Mouse (Mus musculus): Measurements from ENCODE around the gene Asb16.
"Not testable (repeated sequence)": the region's sequence is repeated elsewhere in the genome, so short reads cannot be mapped to it uniquely, and the experiment has no call there.

Asb16 gene

DNA sequence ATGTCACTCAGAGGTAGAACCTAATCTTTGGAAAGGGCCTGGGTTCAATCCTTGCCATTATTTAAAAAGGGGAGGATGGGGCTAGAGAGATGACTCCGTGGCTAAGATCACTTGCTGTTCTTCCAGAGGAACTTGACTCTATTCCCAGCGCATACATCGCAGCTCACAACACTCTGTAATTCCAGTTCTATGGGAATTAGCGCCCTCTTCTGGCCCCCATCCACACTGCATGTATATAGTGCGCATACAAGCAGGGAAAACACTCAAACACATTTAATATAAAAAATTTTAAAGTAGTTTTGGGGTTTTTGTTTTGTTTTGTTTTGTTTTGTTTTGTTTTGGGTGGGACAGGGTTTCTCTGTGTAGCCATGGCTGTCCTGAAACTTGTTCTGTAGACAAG is 26.7 kb upstream of the Asb16 start:
- peak; percentile 76 for DNase-seq (ENCODE audit: low read depth, low spot score)

- peak; percentile 70 for DNase-seq (ENCODE audit: low read depth, low spot score)
These were observed 23.6 kb upstream of the Asb16 start for GRCm38 (mm10) chr11:102244926-102245449.

- DNase-seq (ENCODE audit: low read depth, low spot score) = no peak
These were observed 22.8 kb upstream of the Asb16 start for GRCm38 (mm10) chr11:102245581-102246272.

DNA sequence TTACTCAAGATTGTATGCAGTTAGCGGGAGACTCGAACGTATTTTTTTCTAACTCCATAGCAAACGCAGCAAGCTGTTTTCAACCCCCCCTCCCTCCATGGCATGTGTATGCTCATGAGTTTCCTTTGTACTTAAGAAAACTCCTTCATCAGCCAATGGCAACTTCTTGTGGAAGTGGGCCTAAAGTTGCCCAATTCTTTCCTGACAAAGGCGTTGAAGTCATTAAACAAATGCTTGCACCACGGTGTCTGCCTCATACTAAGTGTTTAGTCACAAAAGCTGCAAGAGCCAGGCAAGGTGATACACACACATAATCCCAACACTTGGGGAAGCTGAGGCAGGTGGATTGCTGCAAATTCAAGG is 22.3 kb upstream of the Asb16 start:
- no peak for DNase-seq (ENCODE audit: low read depth, low spot score)

DNA sequence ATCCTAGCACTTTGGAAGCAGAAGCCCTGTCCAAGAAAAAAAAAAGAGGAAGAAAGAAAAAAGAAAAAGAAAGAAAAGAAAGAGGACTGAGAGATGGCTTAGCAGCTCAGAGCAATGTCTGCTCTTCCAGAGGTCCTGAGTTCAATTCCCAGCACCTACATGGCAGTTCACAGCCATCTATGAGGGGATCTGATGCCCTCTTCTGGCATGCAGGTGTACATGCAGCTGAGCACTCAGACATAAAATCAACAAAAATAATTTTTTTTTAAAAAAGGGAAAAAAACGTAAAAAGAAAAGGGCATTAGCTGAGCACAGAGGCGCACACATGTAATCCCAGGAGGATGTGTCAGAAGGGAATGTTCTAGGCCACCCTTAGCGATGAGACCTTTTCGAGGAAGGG is 21.7 kb upstream of the Asb16 start:
- peak; percentile 46 for DNase-seq (ENCODE audit: low read depth, low spot score)

DNA sequence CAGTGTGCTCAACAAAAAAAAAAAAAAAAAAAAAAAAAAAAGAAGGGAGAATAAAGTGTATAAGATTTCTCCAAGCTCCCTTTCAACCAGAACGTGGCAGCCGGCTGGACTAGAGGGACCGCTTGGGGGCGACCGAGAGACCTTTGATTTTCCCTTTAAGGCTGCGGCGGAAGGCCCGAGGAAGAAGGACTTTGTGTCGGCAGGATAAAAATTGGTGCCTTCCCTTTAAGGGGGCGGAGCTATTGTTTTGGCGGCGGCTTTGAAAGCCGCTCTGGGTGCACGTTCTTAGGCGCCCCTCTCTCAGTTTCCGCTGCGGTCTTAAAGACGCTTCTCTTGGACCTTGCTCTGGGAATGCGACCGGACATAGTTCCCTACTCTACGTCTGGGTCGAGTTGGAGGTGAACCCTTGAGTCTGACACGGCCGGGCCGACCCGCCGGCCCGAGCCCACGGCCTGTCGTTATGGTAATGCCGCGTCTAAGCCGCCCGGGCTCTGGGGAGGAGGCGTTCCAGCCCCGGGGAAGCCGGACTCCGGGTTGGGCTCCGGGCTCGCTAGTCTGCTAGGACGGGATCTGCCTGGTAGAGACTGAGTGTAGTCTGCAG is 19.8 kb upstream of the Asb16 start, which contains the start of gene BC030867:
BC030867 (plus strand) TSS at position 253 of the 601 bp plus-strand sequence.
- DNase-seq (ENCODE audit: low read depth, low spot score) = peak; percentile 98

- DNase-seq (ENCODE audit: low read depth, low spot score) = peak; percentile 76
These were observed 19.0 kb upstream of the Asb16 start for GRCm38 (mm10) chr11:102249351-102250090.

DNA sequence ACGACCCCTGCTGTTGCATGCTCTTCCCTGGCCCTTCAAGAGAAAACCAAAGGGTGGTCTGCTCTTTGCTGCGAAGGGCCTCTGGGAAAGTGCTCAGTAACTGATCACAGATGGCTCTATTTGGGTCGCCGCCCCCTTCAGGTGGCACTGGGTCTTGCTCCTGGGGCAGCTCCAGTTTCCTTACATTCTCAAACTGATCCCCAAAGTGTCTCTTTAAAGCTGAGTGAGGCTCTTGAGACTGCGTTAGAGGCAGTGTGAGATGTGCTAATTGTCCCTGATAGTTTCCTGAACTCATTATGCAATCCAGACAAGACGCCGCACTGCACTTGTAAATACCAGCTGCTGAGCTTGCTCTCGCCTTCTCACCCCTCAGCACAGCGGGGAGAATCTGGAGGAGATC is 11.0 kb upstream of the Asb16 start:
- peak; percentile 62 for DNase-seq (ENCODE audit: low read depth, low spot score)

DNA sequence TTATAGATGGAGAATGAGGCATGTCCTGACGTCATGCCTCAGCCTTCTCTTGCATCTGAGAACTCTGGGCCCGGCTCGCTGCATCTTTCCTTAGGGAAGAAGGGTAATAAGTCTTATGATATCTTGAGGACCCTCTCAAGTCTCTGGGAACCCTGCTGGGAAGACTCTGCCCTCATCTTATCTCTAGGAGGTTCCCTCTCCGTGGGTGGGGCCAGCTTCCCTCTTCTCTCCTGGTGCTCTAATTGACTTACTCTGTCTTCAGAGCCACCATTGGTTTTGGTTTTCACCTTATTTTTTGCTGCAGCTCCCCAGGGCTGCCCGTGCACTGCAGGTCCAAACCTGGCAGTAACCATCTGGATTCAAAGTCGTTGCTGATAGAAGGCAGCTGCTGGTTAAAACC is 10.4 kb upstream of the Asb16 start:
- no peak for DNase-seq (ENCODE audit: low read depth, low spot score)

- peak; percentile 80 for DNase-seq (ENCODE audit: low read depth, low spot score)
These were observed 10.0 kb upstream of the Asb16 start for GRCm38 (mm10) chr11:102258521-102258920.

DNA sequence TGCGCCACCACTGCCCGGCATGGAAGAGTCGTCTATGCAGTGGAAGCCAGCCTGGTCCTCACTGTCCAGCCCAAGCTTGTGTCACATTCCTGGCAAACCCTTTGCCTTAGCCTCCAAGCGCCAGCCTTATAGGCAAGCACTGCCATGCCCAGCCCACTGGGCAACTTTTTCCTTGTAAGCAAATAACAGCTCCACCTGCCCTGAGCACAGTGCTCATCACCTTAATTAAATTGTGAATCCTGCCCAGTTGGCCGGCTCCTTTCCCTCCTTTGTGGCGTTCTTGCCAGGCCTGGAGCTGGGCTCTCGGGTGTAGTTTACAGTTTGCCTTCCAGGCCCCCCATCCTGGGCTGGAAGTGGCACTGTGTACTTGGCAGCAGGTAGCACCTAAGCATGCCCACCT is 5.3 kb upstream of the Asb16 start:
- DNase-seq (ENCODE audit: low read depth, low spot score) = no peak

GRCm38 (mm10) chr11:102265816-102266215 is 2.7 kb upstream of the Asb16 start:
- peak; percentile 36 for DNase-seq (ENCODE audit: low read depth, low spot score)

DNA sequence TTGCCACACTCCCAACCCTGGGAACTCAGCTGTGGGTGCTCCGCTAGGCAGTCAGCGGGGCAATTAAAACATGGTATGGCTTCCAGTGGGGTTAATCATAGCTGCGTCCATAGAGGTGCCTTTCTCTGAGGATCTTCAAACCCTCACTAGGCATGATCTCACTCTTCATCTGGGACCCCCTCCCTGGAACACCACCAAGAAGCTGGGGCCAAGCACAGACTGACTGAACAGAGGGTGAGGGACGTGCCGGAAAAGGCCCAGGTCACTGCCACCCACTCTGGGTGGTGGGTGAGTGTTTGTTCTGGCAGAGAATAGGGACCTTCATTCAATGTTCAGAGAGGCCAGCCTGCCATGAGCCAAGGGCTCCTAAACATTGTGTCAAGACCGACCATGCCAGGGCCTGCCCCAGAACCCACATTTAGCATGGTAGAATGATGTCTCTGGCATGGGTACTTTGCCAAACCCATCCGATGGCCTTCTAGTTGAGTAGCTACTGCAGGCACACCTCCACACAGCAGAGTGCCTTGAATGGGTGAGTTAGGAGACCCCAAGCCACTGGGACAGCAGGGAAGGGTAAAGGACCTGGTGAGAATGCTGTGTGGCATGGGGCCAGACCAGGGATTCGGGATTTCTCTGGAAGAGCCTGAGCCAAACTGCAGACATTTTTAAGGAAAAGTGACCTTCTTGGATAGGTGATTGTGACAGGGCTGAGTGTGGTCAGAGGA is 1.8 kb upstream of the Asb16 start:
- no peak for DNase-seq (ENCODE audit: low read depth, low spot score)

DNA sequence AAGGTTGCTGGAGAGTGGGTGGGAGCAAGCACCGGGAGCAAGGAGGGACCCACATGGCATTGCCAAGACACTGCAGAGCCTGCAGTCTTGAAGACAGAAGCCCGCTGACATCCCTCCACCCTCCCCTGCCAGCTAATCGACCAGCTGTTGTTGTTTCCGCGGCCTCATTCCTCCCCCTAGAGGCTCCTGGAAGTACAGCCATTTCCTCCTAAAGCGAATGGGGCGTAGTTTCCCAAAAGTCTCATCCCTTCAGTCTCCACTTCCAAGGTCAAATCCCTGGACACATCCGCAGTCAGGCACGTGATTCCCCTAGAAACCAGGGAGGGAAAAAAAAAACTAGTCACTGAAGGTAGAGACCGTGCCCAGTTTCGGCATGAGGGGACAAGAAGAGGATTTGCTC is 1.1 kb upstream of the Asb16 start:
- peak; percentile 97 for DNase-seq (ENCODE audit: low read depth, low spot score)

DNA sequence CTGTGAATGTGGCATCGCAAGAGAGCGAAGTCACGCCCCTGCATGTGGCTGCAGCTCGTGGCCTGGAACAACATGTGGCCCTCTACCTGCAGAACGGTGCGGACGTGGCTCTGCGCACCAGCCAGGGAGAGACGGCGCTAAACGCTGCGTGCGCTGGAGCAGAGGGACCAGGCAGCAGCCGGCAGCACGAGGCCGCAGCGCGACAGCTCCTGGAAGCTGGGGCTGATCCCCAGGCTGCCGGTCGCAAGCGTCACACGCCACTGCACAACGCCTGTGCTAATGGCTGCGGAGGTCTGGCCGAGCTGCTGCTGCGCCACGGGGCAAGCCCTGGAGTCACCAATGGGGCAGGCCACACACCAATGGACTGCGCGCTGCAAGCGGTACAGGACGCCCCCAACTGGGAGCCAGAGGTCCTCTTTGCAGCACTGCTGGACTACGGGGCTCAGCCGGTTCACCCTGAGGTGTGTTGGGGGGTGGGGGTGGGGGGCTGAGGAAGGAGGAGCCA is 7.9 kb downstream of the Asb16 start:
- DNase-seq (ENCODE audit: low read depth, low spot score) = peak; percentile 80

GRCm38 (mm10) chr11:102277754-102278153 is 9.2 kb downstream of the Asb16 start:
- DNase-seq (ENCODE audit: low read depth, low spot score) = no peak

GRCm38 (mm10) chr11:102279595-102279994 is 11.1 kb downstream of the Asb16 start:
- no peak for DNase-seq (ENCODE audit: low read depth, low spot score)

DNA sequence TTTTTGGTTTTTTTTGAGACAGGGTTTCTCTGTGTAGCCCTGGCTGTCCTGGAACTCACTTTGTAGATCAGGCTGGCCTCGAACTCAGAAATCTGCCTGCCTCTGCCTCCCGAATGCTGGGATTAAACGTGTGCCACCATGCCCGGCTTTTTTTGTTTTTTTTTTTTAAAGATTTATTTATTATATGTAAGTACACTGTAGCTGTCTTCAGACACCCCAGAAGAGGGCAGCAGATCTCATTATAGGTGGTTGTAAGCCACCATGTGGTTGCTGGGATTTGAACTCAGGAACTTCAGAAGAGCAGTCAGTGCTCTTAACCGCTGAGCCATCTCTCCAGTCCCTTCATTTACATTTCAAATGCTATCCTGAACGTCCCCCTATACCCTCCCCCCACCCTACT is 11.7 kb downstream of the Asb16 start:
- DNase-seq (ENCODE audit: low read depth, low spot score) = not testable (repeated sequence)

DNA sequence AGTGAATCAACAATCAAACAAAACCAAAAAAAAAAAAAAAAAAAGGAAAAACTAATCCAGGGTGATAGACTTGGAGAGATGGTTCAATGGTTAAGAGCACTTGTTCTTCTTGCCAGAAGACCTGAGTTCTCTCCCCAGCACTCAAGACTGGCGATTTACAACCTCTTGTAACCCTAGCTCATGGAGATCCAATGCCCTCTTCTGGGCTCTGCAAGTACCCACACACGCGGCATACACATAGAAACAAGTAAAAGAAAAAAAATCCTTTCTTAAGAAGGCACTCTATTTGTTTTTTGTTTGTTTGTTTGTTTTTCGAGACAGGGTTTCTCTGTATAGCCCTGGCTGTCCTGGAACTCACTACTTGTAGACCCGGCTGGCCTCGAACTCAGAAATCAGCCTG is 15.4 kb downstream of the Asb16 start:
- peak; percentile 57 for DNase-seq (ENCODE audit: low read depth, low spot score)

DNA sequence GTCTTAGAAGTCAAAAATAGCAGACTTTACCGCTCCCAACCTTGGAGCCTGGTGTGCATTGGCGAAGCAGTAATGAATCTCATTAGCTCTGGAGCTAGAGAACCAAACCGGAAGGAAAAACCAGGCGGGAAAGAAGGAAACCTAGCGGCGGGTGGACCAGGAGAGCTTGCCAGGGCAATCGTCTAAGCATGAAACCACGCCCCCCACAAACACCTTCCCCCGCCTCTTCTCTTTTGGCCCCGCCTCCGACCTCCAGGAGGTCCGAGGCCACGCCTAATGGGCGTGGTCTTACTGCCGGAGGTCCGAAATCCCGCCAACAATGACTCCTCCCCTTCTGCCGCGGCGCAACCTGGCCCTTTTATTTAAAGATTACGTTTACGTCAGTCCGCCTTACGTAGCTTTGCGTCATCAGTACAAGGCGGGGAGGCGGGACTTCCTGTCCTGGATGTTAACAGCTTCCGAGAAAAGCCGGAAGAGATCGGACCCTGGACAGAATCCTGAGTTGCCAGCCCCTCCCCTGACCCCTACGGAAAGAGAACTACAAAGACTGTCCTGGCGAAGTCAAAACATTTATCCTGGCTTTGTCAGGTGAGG is 16.1 kb downstream of the Asb16 start, which contains the start of gene Tmub2:
Tmub2 (plus strand) TSS at position 431 of the 594 bp plus-strand sequence.
- DNase-seq (ENCODE audit: low read depth, low spot score) = peak; percentile 99

Data from R1 (cell line).